Mouse (Mus musculus) E14TG2a.4 (cell line): ENCODE data around the gene Cmip.

Experiments
- H3K27me3 ChIP-seq: 2 replicates; pipeline ENCODE4 v1.6.1; 2014; ENCODE audit warnings: low read length, control low read depth; ENCODE audit not compliant: insufficient read depth
- H3K36me3 ChIP-seq: 2 replicates; pipeline ENCODE4 v1.6.1; 2014; ENCODE audit warnings: low read length, control low read depth; ENCODE audit not compliant: insufficient read depth
- H3K4me1 ChIP-seq: replicated peaks from 2 replicates; pipeline ENCODE4 v1.6.1; 2014; ENCODE audit warnings: low read depth, low read length, control low read depth
- H3K4me3 ChIP-seq: replicated peaks from 2 replicates; pipeline ENCODE4 v1.5.1; 2014; ENCODE audit warnings: mild to moderate bottlenecking, low read length
- H3K9me3 ChIP-seq: 2 replicates; pipeline ENCODE4 v1.6.1; 2014; ENCODE audit warnings: low read length, control low read depth
- CTCF ChIP-seq: conservative IDR thresholded peaks from 2 replicates; pipeline ENCODE4 v1.5.1; 2014; ENCODE audit warnings: low read length
- NANOG ChIP-seq: IDR thresholded peaks from 2 replicates; pipeline ENCODE4 v1.6.1; 2014; ENCODE audit warnings: borderline replicate concordance, low read length, mixed read lengths
- POU5F1 ChIP-seq: IDR thresholded peaks from 2 replicates; pipeline ENCODE4 v1.6.1; 2014; ENCODE audit warnings: low read length, borderline replicate concordance

The Cmip gene

GRCm38 (mm10) chr8:117380796-117381195 is 123.9 kb downstream of the Cmip start:
- Histone ChIP-seq H3K36me3 (peaks cover 43% of the 10 kb centered on the region), H3K4me1 (peaks cover 49% of the 10 kb centered on the region), H3K4me3 (no peak overlapping the region), H3K9me3 (no peaks in the 10 kb centered on the region), H3K27me3 (no peaks in the 10 kb centered on the region)
- no peak for TF ChIP-seq NANOG

- Histone ChIP-seq H3K27me3 (no peaks in the 10 kb centered on the region), H3K4me1 (peaks cover 49% of the 10 kb centered on the region), H3K9me3 (no peaks in the 10 kb centered on the region), H3K36me3 (peaks cover 56% of the 10 kb centered on the region), H3K4me3 (no peak overlapping the region)
- TF ChIP-seq POU5F1 (no peak), NANOG (no peak), CTCF (peak; percentile 43)
Observed at GRCm38 (mm10) chr8:117386142-117386541, 129.3 kb downstream of the Cmip start.

GRCm38 (mm10) chr8:117387642-117388041 is 130.8 kb downstream of the Cmip start:
- Histone ChIP-seq H3K9me3 (no peaks in the 10 kb centered on the region), H3K27me3 (no peaks in the 10 kb centered on the region), H3K4me3 (no peak overlapping the region), H3K36me3 (peaks cover 44% of the 10 kb centered on the region), H3K4me1 (peaks cover 51% of the 10 kb centered on the region)
- no peak for TF ChIP-seq NANOG

- Histone ChIP-seq H3K4me1 (peaks cover 51% of the 10 kb centered on the region), H3K4me3 (no peak overlapping the region), H3K36me3 (peaks cover 44% of the 10 kb centered on the region), H3K9me3 (no peaks in the 10 kb centered on the region), H3K27me3 (no peaks in the 10 kb centered on the region)
- TF ChIP-seq CTCF (no peak), POU5F1 (no peak), NANOG (no peak)
Observed at GRCm38 (mm10) chr8:117388370-117388769, 131.5 kb downstream of the Cmip start.

GRCm38 (mm10) chr8:117393853-117394252 is 137.0 kb downstream of the Cmip start:
- no peak overlapping the region for H3K4me3 ChIP-seq
- peaks cover 27% of the 10 kb centered on the region for H3K4me1 ChIP-seq
- no peaks in the 10 kb centered on the region for H3K27me3 ChIP-seq
- H3K36me3 ChIP-seq = peaks cover 45% of the 10 kb centered on the region
- no peak for TF ChIP-seq POU5F1
- TF ChIP-seq NANOG = no peak
- no peak for TF ChIP-seq CTCF
- no peaks in the 10 kb centered on the region for H3K9me3 ChIP-seq

- H3K36me3 ChIP-seq = peaks cover 39% of the 10 kb centered on the region
- no peak overlapping the region for H3K4me3 ChIP-seq
- H3K4me1 ChIP-seq = peaks cover 29% of the 10 kb centered on the region
- H3K9me3 ChIP-seq = no peaks in the 10 kb centered on the region
- TF ChIP-seq CTCF = no peak
- TF ChIP-seq NANOG = no peak
- no peak for TF ChIP-seq POU5F1
- H3K27me3 ChIP-seq = no peaks in the 10 kb centered on the region
Observed at GRCm38 (mm10) chr8:117395055-117395454, 138.2 kb downstream of the Cmip start.

GRCm38 (mm10) chr8:117396884-117397283 is 140.0 kb downstream of the Cmip start:
- Histone ChIP-seq H3K4me1 (peaks cover 14% of the 10 kb centered on the region), H3K4me3 (no peak overlapping the region), H3K36me3 (peaks cover 37% of the 10 kb centered on the region), H3K9me3 (no peaks in the 10 kb centered on the region), H3K27me3 (no peaks in the 10 kb centered on the region)
- no peak for TF ChIP-seq POU5F1
- no peak for TF ChIP-seq CTCF
- no peak for TF ChIP-seq NANOG

- Histone ChIP-seq H3K27me3 (no peaks in the 10 kb centered on the region), H3K9me3 (no peaks in the 10 kb centered on the region), H3K4me1 (peaks cover 18% of the 10 kb centered on the region), H3K4me3 (no peak overlapping the region), H3K36me3 (peaks cover 37% of the 10 kb centered on the region)
- no peak for TF ChIP-seq CTCF
- no peak for TF ChIP-seq POU5F1
- TF ChIP-seq NANOG = no peak
Observed at GRCm38 (mm10) chr8:117397751-117398150, 140.9 kb downstream of the Cmip start.

- H3K4me1 ChIP-seq = peaks cover 33% of the 10 kb centered on the region
- no peaks in the 10 kb centered on the region for H3K27me3 ChIP-seq
- TF ChIP-seq NANOG (no peak), POU5F1 (no peak)
- H3K4me3 ChIP-seq = no peak overlapping the region
- peaks cover 34% of the 10 kb centered on the region for H3K36me3 ChIP-seq
- H3K9me3 ChIP-seq = no peaks in the 10 kb centered on the region
Observed at GRCm38 (mm10) chr8:117399229-117399628, 142.4 kb downstream of the Cmip start.
